Mouse (Mus musculus) urinary bladder, postnatal 25 days (tissue): ENCODE measurements around the gene Ovol3.
"Not testable (repeated sequence)": the region's sequence is repeated elsewhere in the genome, so short reads cannot be mapped to it uniquely, and the experiment has no call there.

Experiments used
- DNase-seq: peaks from one replicate; pipeline ENCODE4 v3.0.0; 2022; ENCODE audit warnings: low spot score

The Ovol3 gene

GRCm38 (mm10) chr7:30224206-30224605, 11.3 kb downstream of the Ovol3 start:
- no peak for DNase-seq

GRCm38 (mm10) chr7:30222205-30222604, 13.3 kb downstream of the Ovol3 start:
- no peak for DNase-seq

- DNase-seq = no peak
Measured at GRCm38 (mm10) chr7:30221433-30221832, 14.1 kb downstream of the Ovol3 start.

- no peak for DNase-seq
Measured at GRCm38 (mm10) chr7:30220008-30220356, 15.5 kb downstream of the Ovol3 start.

- peak; percentile 53 for DNase-seq
Measured at GRCm38 (mm10) chr7:30219293-30220007, 16.1 kb downstream of the Ovol3 start.

GRCm38 (mm10) chr7:30217277-30217676, 18.2 kb downstream of the Ovol3 start:
- no peak for DNase-seq

- peak; percentile 85 for DNase-seq
Measured at GRCm38 (mm10) chr7:30216723-30217151, 18.8 kb downstream of the Ovol3 start.

- DNase-seq = no peak
Measured at GRCm38 (mm10) chr7:30215875-30216274, 19.6 kb downstream of the Ovol3 start.

GRCm38 (mm10) chr7:30213881-30214280, 21.6 kb downstream of the Ovol3 start:
- no peak for DNase-seq

GRCm38 (mm10) chr7:30211025-30211424, 24.5 kb downstream of the Ovol3 start:
- DNase-seq = no peak

GRCm38 (mm10) chr7:30206364-30206763, 29.2 kb downstream of the Ovol3 start:
- DNase-seq = not testable (repeated sequence)

GRCm38 (mm10) chr7:30205383-30205782, 30.1 kb downstream of the Ovol3 start:
- DNase-seq = peak; percentile 63

GRCm38 (mm10) chr7:30204380-30204779, 31.1 kb downstream of the Ovol3 start:
- no peak for DNase-seq

- DNase-seq = no peak
Measured at GRCm38 (mm10) chr7:30202895-30203690, 32.4 kb downstream of the Ovol3 start.

GRCm38 (mm10) chr7:30200661-30201060, 34.9 kb downstream of the Ovol3 start:
- not testable (repeated sequence) for DNase-seq

GRCm38 (mm10) chr7:30200200-30200599, 35.3 kb downstream of the Ovol3 start:
- no peak for DNase-seq

- no peak for DNase-seq
Measured at GRCm38 (mm10) chr7:30199498-30200139, 35.9 kb downstream of the Ovol3 start.

- peak; percentile 55 for DNase-seq
Measured at GRCm38 (mm10) chr7:30198481-30198971, 37.0 kb downstream of the Ovol3 start, which contains the start of gene Capns1. TSS of gene Capns1 (minus strand) at chr7:30198811.

- no peak for DNase-seq
Measured at GRCm38 (mm10) chr7:30197592-30198129, 37.9 kb downstream of the Ovol3 start.

GRCm38 (mm10) chr7:30196171-30196570, 39.4 kb downstream of the Ovol3 start:
- peak; percentile 43 for DNase-seq

- no peak for DNase-seq
Measured at GRCm38 (mm10) chr7:30195461-30195860, 40.1 kb downstream of the Ovol3 start.

GRCm38 (mm10) chr7:30194884-30195283, 40.6 kb downstream of the Ovol3 start:
- peak; percentile 98 for DNase-seq
